Mouse (Mus musculus) stomach, embryonic 14.5 days (tissue): ENCODE results near the gene Cdc42. TPM values are rescaled to one million over a fixed set of nuclear protein-coding genes. Genes with fewer than 3 reads are reported as not detected.

ENCODE experiments used
- polyA plus RNA-seq: library from polyadenylated mRNA; unstranded; fragments of >200 nt; fragmentation: Nextera tagmentation; extraction: Ambion mirVana; gene quantifications from 2 replicates; pipeline ENCODE4 v1.2.1, GENCODE M21; 2014

The Cdc42 gene
- polyA plus RNA-seq, 1 experiment from 2014 or later: 707 TPM

Other genes starting within 250 kb of the Cdc42 start
- gene Wnt4, start 80.2 kb downstream of the Cdc42 start, polyA plus RNA-seq: 6.1 and 6.3 TPM in 2 replicates
- not detected in 2 replicates for gene Cela3a, start 52.1 kb upstream of the Cdc42 start, polyA plus RNA-seq
- 1.0 TPM in 1 of 2 replicates, not detected in the other for gene Cela3b, start 72.8 kb upstream of the Cdc42 start, polyA plus RNA-seq
- gene 1700013G24Rik, start 95.6 kb upstream of the Cdc42 start, polyA plus RNA-seq: not detected in 2 replicates
- 42.6 and 44.1 TPM in 2 replicates for gene Hspg2, start 111.0 kb upstream of the Cdc42 start, polyA plus RNA-seq
- not detected in 2 replicates for gene Ldlrad2, start 216.8 kb upstream of the Cdc42 start, polyA plus RNA-seq
- 83.9 and 86.8 TPM in 2 replicates for gene Usp48, start 236.0 kb upstream of the Cdc42 start, polyA plus RNA-seq